12 mouse cellular contexts compared by ENCODE assay signal in genomic region chr19:5833287-5834100, GRCm38 (mm10). TPM values are rescaled to one million over a fixed set of nuclear protein-coding genes. Genes with fewer than 3 reads are reported as not detected.
DNase-seq lines count a peak whose midpoint lies in the region; ATAC-seq and TF ChIP-seq lines count a peak whose summit lies in the region.
"Had no signal": no experiment of that assay in that cellular context is flagged by ENCODE, and none has a peak within 500 bp of the region (broad histone marks: within the 10 kb centered on the region; RNA-seq: fewer than 3 reads in every experiment).

No protein-coding gene starts in this region.

- TF ChIP-seq POLR2A in heart, adult 2 months (IDR thresholded peaks at IDR 0.05; ENCODE audit: insufficient read depth, low read depth, low read length): peak; percentile 50; the same call in 1 of the 2 replicates

- intact Hi-C loops in heart, adult 2 months (cut with DNase I): no loop called here

- TF ChIP-seq CTCF in heart, adult 2 months (IDR thresholded peaks at IDR 0.05): no peak
- TF ChIP-seq CTCF in stomach, postnatal 0 days (IDR thresholded peaks at IDR 0.05; ENCODE audit: low read depth): no peak

- peaks cover 33% of the 10 kb centered on the region for H3K4me1 ChIP-seq in heart, adult 2 months (ENCODE audit: control insufficient read depth, insufficient read depth, low read length)
- H3K4me1 ChIP-seq in heart, embryonic 11.5 days (ENCODE audit: control insufficient read depth, insufficient read depth, low read length): peaks cover 4% of the 10 kb centered on the region; the same call in 1 of the 2 replicates
- H3K4me1 ChIP-seq in megakaryocyte, embryonic 14.5 days: peaks cover 99% of the 10 kb centered on the region
- H3K4me1 ChIP-seq in liver, embryonic 11.5 days (replicated peaks; ENCODE audit: control insufficient read depth, insufficient read depth, low read length): peaks cover 7% of the 10 kb centered on the region
- H3K4me1 ChIP-seq in stomach, postnatal 0 days (replicated peaks; ENCODE audit: control insufficient read depth, insufficient read depth): no peaks in the 10 kb centered on the region
- H3K4me1 ChIP-seq: limb, embryonic 12.5 days had no signal

- peaks cover 46% of the 10 kb centered on the region for H3K36me3 ChIP-seq in heart, adult 2 months (ENCODE audit: control insufficient read depth, insufficient read depth, low read length)
- no peaks in the 10 kb centered on the region for H3K36me3 ChIP-seq in heart, embryonic 11.5 days (ENCODE audit: control insufficient read depth, insufficient read depth, low read length)
- H3K36me3 ChIP-seq in megakaryocyte, embryonic 14.5 days (replicated peaks; ENCODE audit: low read length): peaks cover 97% of the 10 kb centered on the region
- 0 out of 2 replicates have a peak, but pooled peaks cover 2% of the 10 kb centered on the region for H3K36me3 ChIP-seq in liver, embryonic 11.5 days (ENCODE audit: control insufficient read depth, insufficient read depth, low read length)
- H3K36me3 ChIP-seq in stomach, postnatal 0 days (ENCODE audit: control insufficient read depth, insufficient read depth, low read length): no peaks in the 10 kb centered on the region
- H3K36me3 ChIP-seq: limb, embryonic 12.5 days had no signal

- no peak for TF ChIP-seq EP300 in heart, adult 2 months (IDR thresholded peaks at IDR 0.05; ENCODE audit: insufficient read depth, low read depth, low read length)
- TF ChIP-seq EP300 in stomach, postnatal 0 days (optimal IDR thresholded peaks at IDR 0.05): no peak

- peak overlapping the region; percentile 14; the same call in 1 of the 2 replicates for H3K9ac ChIP-seq in heart, adult 2 months (ENCODE audit: low read depth, low read length)
- H3K9ac ChIP-seq in heart, embryonic 11.5 days (ENCODE audit: low read depth, low read length): no peak overlapping the region
- no peak overlapping the region for H3K9ac ChIP-seq in liver, embryonic 11.5 days (ENCODE audit: low read depth, low read length)
- H3K9ac ChIP-seq in stomach, postnatal 0 days (ENCODE audit: low read length): no peak overlapping the region
- H3K9ac ChIP-seq: limb, embryonic 12.5 days had no signal

- H3K9me3 ChIP-seq in heart, embryonic 11.5 days (replicated peaks; ENCODE audit: control insufficient read depth, low read length): no peaks in the 10 kb centered on the region
- H3K9me3 ChIP-seq in megakaryocyte, embryonic 14.5 days: no peaks in the 10 kb centered on the region
- no peaks in the 10 kb centered on the region for H3K9me3 ChIP-seq in liver, embryonic 11.5 days (ENCODE audit: control insufficient read depth, low read length)
- no peaks in the 10 kb centered on the region for H3K9me3 ChIP-seq in stomach, postnatal 0 days (ENCODE audit: control insufficient read depth, low read length)
- H3K9me3 ChIP-seq: limb, embryonic 12.5 days had no signal

- no peak for ATAC-seq in heart, embryonic 11.5 days (replicated peaks; ENCODE audit: insufficient number of reproducible peaks, low FRiP score, low TSS enrichment)
- no peak for ATAC-seq in megakaryocyte, adult 5-6 weeks (ENCODE audit: poor library complexity, severe bottlenecking)
- no peak for ATAC-seq in liver, embryonic 11.5 days (replicated peaks; ENCODE audit: low FRiP score)
- ATAC-seq in stomach, postnatal 0 days (ENCODE audit: low FRiP score, low TSS enrichment): no peak
- ATAC-seq: CD4-positive, CD25-positive, alpha-beta regulatory T cell, adult 4 months had no signal

- no peaks in the 10 kb centered on the region for H3K27me3 ChIP-seq in heart, adult 2 months (ENCODE audit: control insufficient read depth, insufficient read depth, low read length)
- no peaks in the 10 kb centered on the region for H3K27me3 ChIP-seq in heart, embryonic 11.5 days (ENCODE audit: control insufficient read depth, insufficient read depth, low read length)
- H3K27me3 ChIP-seq in megakaryocyte, embryonic 14.5 days (replicated peaks): no peaks in the 10 kb centered on the region
- H3K27me3 ChIP-seq in liver, embryonic 11.5 days (replicated peaks; ENCODE audit: control insufficient read depth, insufficient read depth, low read length): no peaks in the 10 kb centered on the region
- no peaks in the 10 kb centered on the region for H3K27me3 ChIP-seq in stomach, postnatal 0 days (ENCODE audit: control insufficient read depth, insufficient read depth, low read length)
- H3K27me3 ChIP-seq: limb, embryonic 12.5 days had no signal

- no peak overlapping the region for H3K4me2 ChIP-seq in heart, embryonic 11.5 days
- H3K4me2 ChIP-seq in liver, embryonic 11.5 days: no peak overlapping the region
- H3K4me2 ChIP-seq in stomach, postnatal 0 days (replicated peaks; ENCODE audit: low read depth): no peak overlapping the region
- H3K4me2 ChIP-seq: limb, embryonic 12.5 days had no signal

- 62% methylated on average over 10 of the region's 10 CpGs for WGBS in heart, adult 2 months
- 90% methylated on average over 10 of the region's 10 CpGs for WGBS in heart, embryonic 11.5 days (ENCODE audit: insufficient replicate concordance)
- 77% methylated on average over 10 of the region's 10 CpGs for WGBS in liver, embryonic 11.5 days
- WGBS in stomach, postnatal 0 days: 86% methylated on average over 10 of the region's 10 CpGs

- peak; percentile 36 to 37 for DNase-seq in heart, adult 2 months
- DNase-seq in liver, embryonic 11.5 days (ENCODE audit: low spot score): no peak
- DNase-seq in stomach, postnatal 0 days (ENCODE audit: low spot score): peak; percentile 27
- no peak for DNase-seq in urinary bladder, postnatal 36 days (ENCODE audit: low spot score in 2 of 2)
- no peak for DNase-seq in embryo, embryonic 10 days (ENCODE audit: low spot score)
- DNase-seq: cerebellum, adult 2 months; thymus, postnatal 36 days had no signal

- H3K79me2 ChIP-seq in heart, adult 2 months (replicated peaks; ENCODE audit: control insufficient read depth, insufficient read depth, low read length): peaks cover 2% of the 10 kb centered on the region; the same call in 1 of the 2 replicates

- peak overlapping the region; percentile 100 for H3K27ac ChIP-seq in heart, adult 2 months
- H3K27ac ChIP-seq in heart, embryonic 11.5 days (ENCODE audit: low read depth, low read length): no peak overlapping the region
- peak overlapping the region; percentile 38; the same call in 1 of the 2 replicates for H3K27ac ChIP-seq in liver, embryonic 11.5 days (ENCODE audit: low read depth, low read length)
- H3K27ac ChIP-seq in stomach, postnatal 0 days (replicated peaks): no peak overlapping the region
- H3K27ac ChIP-seq: limb, embryonic 12.5 days had no signal

- no peak overlapping the region for H3K4me3 ChIP-seq in heart, adult 2 months
- H3K4me3 ChIP-seq in heart, embryonic 11.5 days (ENCODE audit: low read depth, low read length): no peak overlapping the region
- H3K4me3 ChIP-seq in megakaryocyte, embryonic 14.5 days (replicated peaks): peak overlapping the region; percentile 73
- H3K4me3 ChIP-seq in liver, embryonic 11.5 days (ENCODE audit: low read depth, low read length): no peak overlapping the region
- H3K4me3 ChIP-seq in stomach, postnatal 0 days (ENCODE audit: low read depth, low read length): no peak overlapping the region
- H3K4me3 ChIP-seq: limb, embryonic 12.5 days had no signal

RNA-seq across cellular contexts. Expression of gene Frmd8, which starts 41.6 kb away (rescaled TPM):
- 1 to 10 TPM; 7.7 to 8.4 TPM for total RNA-seq in heart, adult 2 months (2021)
- polyA plus RNA-seq in heart, adult 2 months (2012; rRNA removed): 7.0 and 9.3 TPM in 2 replicates
- polyA plus RNA-seq in heart, embryonic 11.5 days (2014; fragmentation: Nextera tagmentation; extraction: Ambion mirVana): 15.4 and 19.3 TPM in 2 replicates
- 28.5 and 57.6 TPM in 2 replicates for polyA plus RNA-seq in megakaryocyte, embryonic 14.5 days (2012; ENCODE audit: insufficient read depth, low replicate concordance)
- 21.4 and 21.9 TPM in 2 replicates for total RNA-seq in megakaryocyte, adult 5-6 weeks (2015)
- total RNA-seq in megakaryocyte, adult 5-6 weeks (2017): 19.3 and 23.3 TPM in 2 replicates
- polyA plus RNA-seq in liver, embryonic 11.5 days (2014; fragmentation: Nextera tagmentation; extraction: Ambion mirVana): 26.8 and 27.9 TPM in 2 replicates
- 13.8 and 18.8 TPM in 2 replicates for polyA plus RNA-seq in stomach, postnatal 0 days (2015; fragmentation: Nextera tagmentation; extraction: Ambion mirVana)

RNA-seq across cellular contexts. Expression of gene Slc25a45, which starts 44.1 kb away (rescaled TPM):
- total RNA-seq in heart, adult 2 months (2021): 1 to 10 TPM; 2.8 TPM
- polyA plus RNA-seq in heart, adult 2 months (2012; rRNA removed): 7.9 and 8.2 TPM in 2 replicates
- polyA plus RNA-seq in heart, embryonic 11.5 days (2014; fragmentation: Nextera tagmentation; extraction: Ambion mirVana): 2.1 and 2.3 TPM in 2 replicates
- 3.6 and 6.9 TPM in 2 replicates for polyA plus RNA-seq in megakaryocyte, embryonic 14.5 days (2012; ENCODE audit: insufficient read depth, low replicate concordance)
- total RNA-seq in megakaryocyte, adult 5-6 weeks (2015): 55.6 and 67.9 TPM in 2 replicates
- 69.1 and 73.5 TPM in 2 replicates for total RNA-seq in megakaryocyte, adult 5-6 weeks (2017)
- polyA plus RNA-seq in liver, embryonic 11.5 days (2014; fragmentation: Nextera tagmentation; extraction: Ambion mirVana): 7.5 and 8.2 TPM in 2 replicates
- 2.9 and 3.2 TPM in 2 replicates for polyA plus RNA-seq in stomach, postnatal 0 days (2015; fragmentation: Nextera tagmentation; extraction: Ambion mirVana)

Comparison
In these comparisons a context has a peak if more than half of its experiments do, and no peak if none do; other contexts are left out.
1. H3K27ac ChIP-seq: peak in heart, adult 2 months (single experiment) and liver, embryonic 11.5 days (single experiment); none in heart, embryonic 11.5 days (single experiment) and stomach, postnatal 0 days (single experiment).
2. DNase-seq: peak in heart, adult 2 months (2 of 2) and stomach, postnatal 0 days (single experiment); none in liver, embryonic 11.5 days (single experiment), urinary bladder, postnatal 36 days (0 of 2) and embryo, embryonic 10 days (single experiment).